Mouse (Mus musculus) liver, postnatal 0 days (tissue): Measurements from ENCODE around the gene Cnpy3.

Experiments used
- CTCF ChIP-seq: sonication (generic); IDR thresholded peaks from 2 replicates; pipeline ENCODE4 v1.5.1; 2016; ENCODE audit warnings: antibody characterized with exemption, low read depth
- EP300 ChIP-seq: IDR thresholded peaks from 2 replicates; pipeline ENCODE4 v1.6.1; 2016; ENCODE audit warnings: antibody characterized with exemption, low read depth, mild to moderate bottlenecking

- TF ChIP-seq CTCF (no peak), EP300 (no peak)
These were observed 18.5 kb upstream of the Cnpy3 start for GRCm38 (mm10) chr17:46770546-46770945.
